Mouse (Mus musculus): ENCODE results near the gene Tnfrsf1b. TPM values are rescaled to one million over a fixed set of nuclear protein-coding genes. Genes with fewer than 3 reads are reported as not detected.
A peak's percentile ranks its signal among the peaks of the same experiment; 100 is the strongest.

The Tnfrsf1b gene
- total and polyA plus RNA-seq, 2 experiments from 2014 or later: 2.8 to 7.5 TPM

DNA sequence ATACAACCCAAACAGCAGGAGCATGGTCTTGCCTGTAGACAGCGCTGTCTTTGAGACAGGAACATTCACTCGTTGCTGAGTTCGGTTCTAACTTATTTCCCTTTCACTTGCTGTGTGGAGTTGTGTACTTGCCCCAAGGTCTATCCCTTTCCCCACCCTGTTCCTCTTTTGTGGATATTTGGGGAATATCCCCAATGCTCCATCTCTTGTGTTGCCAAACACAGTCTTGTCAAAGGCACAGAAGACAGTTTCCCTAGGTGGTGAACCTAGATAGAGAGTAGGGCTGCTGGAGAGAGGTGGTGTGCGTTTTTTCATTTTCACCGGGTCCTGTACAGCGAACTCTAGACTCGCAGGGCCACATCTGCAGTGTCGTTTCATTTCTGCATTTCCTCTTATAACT lies 5.9 kb upstream of the Tnfrsf1b start:
- no peak overlapping the region for H3K4me2 ChIP-seq (ENCODE audit: low read depth, low read length, poor library complexity, severe bottlenecking)
- no peak for DNase-seq (ENCODE audit: low spot score)
- WGBS: 88% methylated on average over 8 of the region's 8 CpGs
- no peaks in the 10 kb centered on the region for H3K36me3 ChIP-seq (ENCODE audit: insufficient read depth, low read length)
- no peak overlapping the region for H3K4me3 ChIP-seq (ENCODE audit: low read depth, low read length)
- ATAC-seq (ENCODE audit: low FRiP score): no peak
- no peak for TF ChIP-seq CTCF (IDR thresholded peaks at IDR 0.05)
- H3K9ac ChIP-seq (replicated peaks; ENCODE audit: low read length, poor library complexity, severe bottlenecking): no peak overlapping the region
- H3K27me3 ChIP-seq (ENCODE audit: insufficient read depth, low read length): no peaks in the 10 kb centered on the region
- no peak overlapping the region for H3K27ac ChIP-seq (ENCODE audit: low read depth, low read length)
- no peaks in the 10 kb centered on the region for H3K9me3 ChIP-seq (ENCODE audit: low read length)
- H3K4me1 ChIP-seq (ENCODE audit: insufficient read depth, low read length): no peaks in the 10 kb centered on the region

DNA sequence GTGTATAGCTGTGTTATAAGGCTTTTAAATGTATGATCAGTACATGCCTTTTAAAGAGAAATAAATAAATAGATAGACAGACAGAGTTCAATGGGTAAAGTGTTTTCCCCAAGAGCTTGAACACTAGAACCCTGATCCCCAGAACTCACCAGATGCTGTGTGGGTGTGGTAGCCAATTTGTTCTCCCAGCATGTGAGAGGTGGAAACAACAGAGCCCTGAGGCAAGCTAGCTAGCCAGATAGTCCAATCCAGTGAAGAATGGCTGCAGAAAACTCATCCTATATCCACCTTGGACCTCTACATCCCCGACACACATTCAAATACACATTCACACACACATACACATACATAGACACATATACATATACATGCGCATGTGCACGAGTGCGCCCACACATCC lies 4.9 kb upstream of the Tnfrsf1b start:
- TF ChIP-seq CTCF (IDR thresholded peaks at IDR 0.05): no peak
- H3K4me1 ChIP-seq (ENCODE audit: insufficient read depth, low read length): no peaks in the 10 kb centered on the region
- H3K4me2 ChIP-seq (ENCODE audit: low read depth, low read length, poor library complexity, severe bottlenecking): no peak overlapping the region
- H3K27ac ChIP-seq (ENCODE audit: low read depth, low read length): no peak overlapping the region
- DNase-seq (ENCODE audit: low spot score) (no peak), ATAC-seq (ENCODE audit: low FRiP score) (no peak)
- 0 out of 2 replicates have a peak, but pooled peaks cover 5% of the 10 kb centered on the region for H3K27me3 ChIP-seq (ENCODE audit: insufficient read depth, low read length)
- H3K36me3 ChIP-seq (ENCODE audit: insufficient read depth, low read length): no peaks in the 10 kb centered on the region
- no peak overlapping the region for H3K9ac ChIP-seq (replicated peaks; ENCODE audit: low read length, poor library complexity, severe bottlenecking)
- WGBS: 94% methylated on average over 4 of the region's 4 CpGs
- no peak overlapping the region for H3K4me3 ChIP-seq (ENCODE audit: low read depth, low read length)
- no peaks in the 10 kb centered on the region for H3K9me3 ChIP-seq (ENCODE audit: low read length)

DNA sequence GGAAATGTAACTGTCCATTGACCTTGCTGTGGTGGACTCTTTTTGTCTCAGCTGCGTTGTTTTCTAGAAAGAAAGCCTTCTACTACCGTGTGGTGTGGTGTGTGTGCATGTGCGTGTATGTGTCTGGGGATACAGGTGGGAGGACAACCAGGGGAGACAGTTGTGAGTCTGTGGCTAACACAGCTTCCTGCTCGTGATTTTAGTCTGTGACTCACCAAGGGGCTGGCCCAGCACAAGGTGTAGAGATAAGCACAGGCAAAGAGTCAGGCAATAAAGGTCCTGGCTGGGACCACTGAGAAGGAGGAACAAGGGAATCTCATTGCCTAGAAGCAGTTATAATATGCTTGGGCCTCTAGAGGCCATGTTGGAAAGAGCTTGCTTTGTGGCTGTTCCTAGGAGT lies 3.3 kb upstream of the Tnfrsf1b start:
- Histone ChIP-seq H3K9ac (replicated peaks; ENCODE audit: low read length, poor library complexity, severe bottlenecking) (no peak overlapping the region), H3K4me2 (ENCODE audit: low read depth, low read length, poor library complexity, severe bottlenecking) (no peak overlapping the region), H3K9me3 (ENCODE audit: low read length) (no peaks in the 10 kb centered on the region), H3K27ac (ENCODE audit: low read depth, low read length) (no peak overlapping the region), H3K4me1 (ENCODE audit: insufficient read depth, low read length) (no peaks in the 10 kb centered on the region), H3K27me3 (ENCODE audit: insufficient read depth, low read length) (0 out of 2 replicates have a peak, but pooled peaks cover 5% of the 10 kb centered on the region), H3K4me3 (ENCODE audit: low read depth, low read length) (no peak overlapping the region), H3K36me3 (ENCODE audit: insufficient read depth, low read length) (no peaks in the 10 kb centered on the region)
- DNase-seq (ENCODE audit: low spot score): no peak
- 78% methylated on average over 4 of the region's 4 CpGs for WGBS
- no peak for ATAC-seq (ENCODE audit: low FRiP score)
- no peak for TF ChIP-seq CTCF (IDR thresholded peaks at IDR 0.05)

DNA sequence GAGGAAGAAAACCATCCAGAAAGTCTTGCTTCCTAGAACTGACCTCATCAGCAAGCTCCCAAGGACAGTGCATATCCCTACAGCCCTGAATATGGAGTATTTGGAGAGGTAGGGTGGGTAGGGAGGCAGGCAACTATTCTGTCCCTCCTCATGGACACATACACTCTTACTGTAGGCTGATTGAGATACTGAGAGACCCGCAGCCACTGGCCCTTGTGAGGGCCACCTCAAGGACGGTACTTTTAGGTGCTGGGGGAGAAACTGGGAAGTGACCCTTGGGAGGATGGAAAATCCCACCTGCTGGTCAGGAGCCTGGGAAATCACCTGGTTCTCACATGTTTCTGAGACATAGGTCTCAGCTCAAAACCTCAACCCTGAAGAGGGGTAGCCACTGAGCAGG lies 886 bp upstream of the Tnfrsf1b start:
- ATAC-seq (ENCODE audit: low FRiP score): no peak
- Histone ChIP-seq H3K9ac (replicated peaks; ENCODE audit: low read length, poor library complexity, severe bottlenecking) (no peak overlapping the region), H3K9me3 (ENCODE audit: low read length) (no peaks in the 10 kb centered on the region), H3K4me2 (ENCODE audit: low read depth, low read length, poor library complexity, severe bottlenecking) (no peak overlapping the region), H3K27ac (ENCODE audit: low read depth, low read length) (no peak overlapping the region), H3K4me3 (ENCODE audit: low read depth, low read length) (no peak overlapping the region), H3K27me3 (ENCODE audit: insufficient read depth, low read length) (0 out of 2 replicates have a peak, but pooled peaks cover 5% of the 10 kb centered on the region), H3K4me1 (ENCODE audit: insufficient read depth, low read length) (no peaks in the 10 kb centered on the region), H3K36me3 (ENCODE audit: insufficient read depth, low read length) (no peaks in the 10 kb centered on the region)
- 79% methylated on average over 2 of the region's 2 CpGs for WGBS
- no peak for DNase-seq (ENCODE audit: low spot score)
- TF ChIP-seq CTCF (IDR thresholded peaks at IDR 0.05): no peak

DNA sequence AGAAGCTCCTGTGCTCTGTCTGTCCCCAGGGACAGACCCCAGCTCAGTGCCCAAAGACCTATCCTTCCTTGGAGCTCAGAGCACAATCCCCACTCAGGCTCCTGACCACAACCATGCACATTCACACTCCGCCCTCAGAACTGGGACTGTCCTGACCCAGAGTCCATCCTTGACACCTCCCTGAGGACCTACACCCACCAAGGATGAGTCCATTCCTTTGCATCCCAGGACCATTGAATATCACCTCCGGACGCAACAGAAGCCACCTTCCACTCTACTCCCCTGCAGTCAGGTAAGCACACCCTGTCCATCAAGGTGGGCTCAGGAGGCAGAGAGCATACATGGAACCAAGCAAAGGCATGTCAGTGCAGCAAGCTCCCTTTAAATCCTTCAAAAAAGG lies 1.1 kb downstream of the Tnfrsf1b start:
- H3K27ac ChIP-seq (ENCODE audit: low read depth, low read length): no peak overlapping the region
- 0 out of 2 replicates have a peak, but pooled peaks cover 5% of the 10 kb centered on the region for H3K27me3 ChIP-seq (ENCODE audit: insufficient read depth, low read length)
- DNase-seq (ENCODE audit: low spot score) (no peak), ATAC-seq (ENCODE audit: low FRiP score) (no peak)
- H3K4me3 ChIP-seq (ENCODE audit: low read depth, low read length): peak overlapping the region; percentile 41; the same call in 1 of the 2 replicates
- 86% methylated on average over 3 of the region's 3 CpGs for WGBS
- H3K9me3 ChIP-seq (ENCODE audit: low read length): no peaks in the 10 kb centered on the region
- H3K4me2 ChIP-seq (ENCODE audit: low read depth, low read length, poor library complexity, severe bottlenecking): peak overlapping the region; percentile 74
- no peak for TF ChIP-seq CTCF (IDR thresholded peaks at IDR 0.05)
- 0 out of 2 replicates have a peak overlapping the region, but pooled peaks have one; percentile 57 for H3K9ac ChIP-seq (replicated peaks; ENCODE audit: low read length, poor library complexity, severe bottlenecking)
- H3K4me1 ChIP-seq (ENCODE audit: insufficient read depth, low read length): no peaks in the 10 kb centered on the region
- no peaks in the 10 kb centered on the region for H3K36me3 ChIP-seq (ENCODE audit: insufficient read depth, low read length)

DNA sequence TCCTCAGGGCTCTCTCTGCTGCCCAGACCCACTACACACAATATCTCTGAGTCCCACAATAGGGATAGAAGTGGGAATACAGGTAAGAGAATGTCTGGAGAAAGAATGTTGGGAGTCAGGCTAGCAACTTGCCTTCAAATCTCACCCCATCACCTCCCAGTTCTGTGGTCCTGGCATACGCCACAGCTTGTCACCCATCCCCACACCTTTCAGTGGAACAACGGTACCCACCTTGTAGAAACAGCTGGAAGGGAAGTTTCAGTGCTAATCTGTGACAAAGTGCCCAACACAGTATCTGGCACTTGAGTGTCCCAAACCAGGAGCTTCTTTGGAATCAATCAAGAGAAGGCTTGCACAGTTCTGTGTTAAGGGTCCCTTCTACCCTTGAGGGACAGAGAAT lies 2.0 kb downstream of the Tnfrsf1b start:
- H3K4me1 ChIP-seq (ENCODE audit: insufficient read depth, low read length): no peaks in the 10 kb centered on the region
- DNase-seq (ENCODE audit: low spot score): no peak
- no peak for ATAC-seq (ENCODE audit: low FRiP score)

More for the DNA sequence above, 2.0 kb downstream of the Tnfrsf1b start:
- H3K9me3 ChIP-seq (ENCODE audit: low read length): no peaks in the 10 kb centered on the region
- TF ChIP-seq CTCF (IDR thresholded peaks at IDR 0.05): no peak
- WGBS: 82% methylated on average over 2 of the region's 2 CpGs
- no peak overlapping the region for H3K27ac ChIP-seq (ENCODE audit: low read depth, low read length)
- 0 out of 2 replicates have a peak, but pooled peaks cover 5% of the 10 kb centered on the region for H3K27me3 ChIP-seq (ENCODE audit: insufficient read depth, low read length)
- H3K4me2 ChIP-seq (ENCODE audit: low read depth, low read length, poor library complexity, severe bottlenecking): no peak overlapping the region
- no peaks in the 10 kb centered on the region for H3K36me3 ChIP-seq (ENCODE audit: insufficient read depth, low read length)
- H3K4me3 ChIP-seq (ENCODE audit: low read depth, low read length): no peak overlapping the region
- no peak overlapping the region for H3K9ac ChIP-seq (replicated peaks; ENCODE audit: low read length, poor library complexity, severe bottlenecking)
